13 mouse cellular contexts compared by ENCODE assay signal in genomic region chr2:22689969-22690368, GRCm38 (mm10).
DNase-seq lines count a peak whose midpoint lies in the region; ATAC-seq and TF ChIP-seq lines count a peak whose summit lies in the region.
"Had no signal": no experiment of that assay in that cellular context is flagged by ENCODE, and none has a peak within 500 bp of the region (broad histone marks: within the 10 kb centered on the region; RNA-seq: fewer than 3 reads in every experiment).

No protein-coding gene starts in this region.

- H3K4me2 ChIP-seq in intestine, postnatal 0 days (replicated peaks; ENCODE audit: low read depth), result no peak overlapping the region
- H3K4me2 ChIP-seq in intestine, embryonic 16.5 days (ENCODE audit: low read depth, low read length), result no peak overlapping the region
- H3K4me2 ChIP-seq: embryonic facial prominence, embryonic 15.5 days; hindbrain, embryonic 13.5 days; liver, embryonic 13.5 days had no signal

- ATAC-seq in intestine, postnatal 0 days, result no peak
- ATAC-seq in intestine, embryonic 16.5 days, result no peak

- no peaks in the 10 kb centered on the region for H3K9me3 ChIP-seq in intestine, postnatal 0 days (ENCODE audit: control insufficient read depth)
- H3K9me3 ChIP-seq in intestine, embryonic 16.5 days (ENCODE audit: control insufficient read depth, low read length), result no peaks in the 10 kb centered on the region
- H3K9me3 ChIP-seq in hindbrain, embryonic 10.5 days, result no peaks in the 10 kb centered on the region
- H3K9me3 ChIP-seq: embryonic facial prominence, embryonic 15.5 days; hindbrain, embryonic 13.5 days; liver, embryonic 13.5 days; midbrain, embryonic 10.5 days had no signal

- 82% methylated on average over 7 of the region's 7 CpGs for WGBS in intestine, postnatal 0 days
- 85% methylated on average over 7 of the region's 7 CpGs for WGBS in intestine, embryonic 16.5 days
- 82% methylated on average over 7 of the region's 7 CpGs for WGBS in thymus, adult 2 months
- 74% methylated on average over 7 of the region's 7 CpGs for WGBS in bone marrow, adult 2 months
- WGBS in hindbrain, embryonic 10.5 days, result 79% methylated on average over 7 of the region's 7 CpGs

- no peaks in the 10 kb centered on the region for H3K27me3 ChIP-seq in intestine, postnatal 0 days (replicated peaks; ENCODE audit: control insufficient read depth, insufficient read depth, low read length)
- H3K27me3 ChIP-seq in intestine, embryonic 16.5 days (replicated peaks; ENCODE audit: control insufficient read depth, insufficient read depth, low read length), result no peaks in the 10 kb centered on the region
- no peaks in the 10 kb centered on the region for H3K27me3 ChIP-seq in thymus, adult 2 months (ENCODE audit: control insufficient read depth, insufficient read depth, low read length)
- H3K27me3 ChIP-seq in hindbrain, embryonic 10.5 days (ENCODE audit: insufficient read depth, poor library complexity, severe bottlenecking), result no peaks in the 10 kb centered on the region
- H3K27me3 ChIP-seq: embryonic facial prominence, embryonic 15.5 days; hindbrain, embryonic 13.5 days; liver, embryonic 13.5 days had no signal

- no peak overlapping the region for H3K27ac ChIP-seq in intestine, postnatal 0 days (ENCODE audit: low read depth, low read length)
- no peak overlapping the region for H3K27ac ChIP-seq in intestine, embryonic 16.5 days (ENCODE audit: low read length)
- no peak overlapping the region for H3K27ac ChIP-seq in thymus, adult 2 months (ENCODE audit: control insufficient read depth, insufficient read depth, low read length)
- H3K27ac ChIP-seq in bone marrow, adult 2 months (ENCODE audit: control insufficient read depth, insufficient read depth, low read depth, low read length, poor library complexity), result no peak overlapping the region
- no peak overlapping the region for H3K27ac ChIP-seq in hindbrain, embryonic 10.5 days
- H3K27ac ChIP-seq: embryonic facial prominence, embryonic 15.5 days; hindbrain, embryonic 13.5 days; liver, embryonic 13.5 days; midbrain, embryonic 10.5 days had no signal

- H3K4me1 ChIP-seq in intestine, postnatal 0 days (replicated peaks; ENCODE audit: control insufficient read depth, insufficient read depth, low read length), result no peaks in the 10 kb centered on the region
- H3K4me1 ChIP-seq in intestine, embryonic 16.5 days (ENCODE audit: control insufficient read depth, insufficient read depth, low read length), result no peaks in the 10 kb centered on the region
- no peaks in the 10 kb centered on the region for H3K4me1 ChIP-seq in thymus, adult 2 months (replicated peaks; ENCODE audit: control insufficient read depth, insufficient read depth, low read length)
- H3K4me1 ChIP-seq in bone marrow, adult 2 months (ENCODE audit: control insufficient read depth, insufficient read depth, low read length), result no peaks in the 10 kb centered on the region
- H3K4me1 ChIP-seq in hindbrain, embryonic 10.5 days (replicated peaks), result no peaks in the 10 kb centered on the region
- H3K4me1 ChIP-seq: embryonic facial prominence, embryonic 15.5 days; hindbrain, embryonic 13.5 days; liver, embryonic 13.5 days; midbrain, embryonic 10.5 days had no signal

- no peak for TF ChIP-seq POLR2A in thymus, adult 2 months (IDR thresholded peaks at IDR 0.05; ENCODE audit: control insufficient read depth, extremely low read depth, insufficient read depth, low read length, poor library complexity)
- no peak for TF ChIP-seq POLR2A in bone marrow, adult 2 months (IDR thresholded peaks at IDR 0.05; ENCODE audit: borderline replicate concordance, control insufficient read depth, low read depth, low read length)

- H3K9ac ChIP-seq in intestine, postnatal 0 days (ENCODE audit: low read depth, low read length), result no peak overlapping the region
- no peak overlapping the region for H3K9ac ChIP-seq in intestine, embryonic 16.5 days (ENCODE audit: low read depth, low read length)
- H3K9ac ChIP-seq: embryonic facial prominence, embryonic 15.5 days; hindbrain, embryonic 13.5 days; liver, embryonic 13.5 days had no signal

- H3K4me3 ChIP-seq in intestine, postnatal 0 days (ENCODE audit: low read depth, low read length), result no peak overlapping the region
- no peak overlapping the region for H3K4me3 ChIP-seq in intestine, embryonic 16.5 days (ENCODE audit: low read length)
- H3K4me3 ChIP-seq in thymus, adult 2 months (ENCODE audit: control insufficient read depth, insufficient read depth, low read length), result no peak overlapping the region
- H3K4me3 ChIP-seq in bone marrow, adult 2 months (replicated peaks; ENCODE audit: control insufficient read depth, low read depth, low read length), result no peak overlapping the region
- H3K4me3 ChIP-seq in hindbrain, embryonic 10.5 days, result no peak overlapping the region
- H3K4me3 ChIP-seq: embryonic facial prominence, embryonic 15.5 days; hindbrain, embryonic 13.5 days; liver, embryonic 13.5 days; midbrain, embryonic 10.5 days had no signal

- TF ChIP-seq CTCF in intestine, postnatal 0 days (IDR thresholded peaks at IDR 0.05; ENCODE audit: low read depth), result peak; percentile 42; the same call in 1 of the 2 replicates
- no peak for TF ChIP-seq CTCF in thymus, adult 2 months (IDR thresholded peaks at IDR 0.05; ENCODE audit: borderline replicate concordance, control insufficient read depth, extremely low read depth, insufficient read depth, low read length, poor library complexity)
- TF ChIP-seq CTCF in bone marrow, adult 2 months (IDR thresholded peaks at IDR 0.05; ENCODE audit: control insufficient read depth, insufficient read depth, low read length), result peak; percentile 22; the same call in 1 of the 2 replicates

- H3K36me3 ChIP-seq in intestine, postnatal 0 days (ENCODE audit: control insufficient read depth, insufficient read depth), result no peaks in the 10 kb centered on the region
- H3K36me3 ChIP-seq in intestine, embryonic 16.5 days (ENCODE audit: control insufficient read depth, insufficient read depth, low read length), result no peaks in the 10 kb centered on the region
- no peaks in the 10 kb centered on the region for H3K36me3 ChIP-seq in thymus, adult 2 months (ENCODE audit: control insufficient read depth, insufficient read depth, low read length)
- no peaks in the 10 kb centered on the region for H3K36me3 ChIP-seq in hindbrain, embryonic 10.5 days
- H3K36me3 ChIP-seq: embryonic facial prominence, embryonic 15.5 days; liver, embryonic 13.5 days; midbrain, embryonic 10.5 days had no signal

- peak; percentile 25 for DNase-seq in thymus, adult 2 months
- no peak for DNase-seq in thymus, postnatal 0 days (ENCODE audit: low spot score)
- peak; percentile 9 to 13 for DNase-seq in thymus, postnatal 36 days
- DNase-seq in hindbrain, embryonic 10.5 days (ENCODE audit: low spot score), result no peak
- no peak for DNase-seq in neural tube, embryonic 10.5 days (ENCODE audit: extremely low spot score, low spot score)
- DNase-seq: cerebellum, postnatal 25 days; liver, embryonic 13.5 days had no signal

Comparison
In these comparisons a context has a peak if more than half of its experiments do, and no peak if none do; other contexts are left out.
1. DNase-seq: peak in thymus, adult 2 months (single experiment) and thymus, postnatal 36 days (2 of 2); none in thymus, postnatal 0 days (single experiment), hindbrain, embryonic 10.5 days (single experiment) and neural tube, embryonic 10.5 days (single experiment).